Mouse (Mus musculus): ENCODE data around the gene Pid1. TPM values are rescaled to one million over a fixed set of nuclear protein-coding genes. Genes with fewer than 3 reads are reported as not detected.

Gene Pid1
- polyA plus RNA-seq, 1 experiment from 2014 or later = 51.7 TPM

DNA sequence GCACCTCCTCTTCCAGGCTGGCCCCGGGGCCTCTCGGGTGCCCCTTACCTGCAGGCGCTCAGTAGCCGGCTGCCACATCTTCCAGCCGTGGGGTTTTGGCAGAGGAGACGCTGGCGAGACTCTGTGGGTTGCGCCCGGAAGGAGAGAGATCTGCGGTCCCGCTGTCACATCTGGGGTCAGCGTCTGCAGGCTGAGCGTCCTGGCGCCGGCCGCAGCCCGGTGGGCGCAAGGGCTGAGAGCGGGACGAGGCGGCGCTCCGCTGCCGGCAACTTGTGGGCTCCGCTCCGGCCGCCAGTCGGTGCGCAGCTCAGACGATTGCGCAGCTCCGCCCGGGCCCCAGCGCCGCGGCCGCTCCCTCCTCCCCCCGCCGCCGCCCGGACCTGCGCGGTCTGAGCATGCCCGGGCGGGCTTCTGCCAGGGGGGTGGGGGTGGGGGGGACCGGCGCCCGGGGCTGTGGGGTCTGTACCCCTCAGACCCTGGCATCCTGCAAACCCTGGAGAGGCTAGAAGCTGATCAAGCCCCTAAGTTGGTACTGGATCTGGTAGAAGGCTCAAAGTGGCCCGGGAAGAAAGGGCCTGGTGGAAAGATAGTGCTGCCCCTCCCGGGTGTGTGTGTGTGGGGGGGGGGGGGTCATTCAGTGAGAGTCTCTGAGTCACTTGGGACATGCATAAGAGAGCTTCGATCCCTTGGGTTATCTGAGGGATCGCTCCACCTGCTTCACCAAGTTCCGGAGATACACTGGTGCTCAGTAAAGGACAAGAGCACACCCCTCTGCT lies 79.5 kb downstream of the Pid1 start:
- peaks cover 27% of the 10 kb centered on the region for H3K27me3 ChIP-seq (ENCODE audit: insufficient read depth, poor library complexity, severe bottlenecking)
- DNase-seq (ENCODE audit: low spot score) = peak; percentile 66
- H3K36me3 ChIP-seq = no peaks in the 10 kb centered on the region
- no peaks in the 10 kb centered on the region for H3K9me3 ChIP-seq
- H3K4me3 ChIP-seq = peak overlapping the region; percentile 66
- H3K4me1 ChIP-seq (replicated peaks) = peaks cover 15% of the 10 kb centered on the region
- H3K27ac ChIP-seq = peak overlapping the region; percentile 87
- 3% methylated on average over 53 of the region's 53 CpGs for WGBS

DNA sequence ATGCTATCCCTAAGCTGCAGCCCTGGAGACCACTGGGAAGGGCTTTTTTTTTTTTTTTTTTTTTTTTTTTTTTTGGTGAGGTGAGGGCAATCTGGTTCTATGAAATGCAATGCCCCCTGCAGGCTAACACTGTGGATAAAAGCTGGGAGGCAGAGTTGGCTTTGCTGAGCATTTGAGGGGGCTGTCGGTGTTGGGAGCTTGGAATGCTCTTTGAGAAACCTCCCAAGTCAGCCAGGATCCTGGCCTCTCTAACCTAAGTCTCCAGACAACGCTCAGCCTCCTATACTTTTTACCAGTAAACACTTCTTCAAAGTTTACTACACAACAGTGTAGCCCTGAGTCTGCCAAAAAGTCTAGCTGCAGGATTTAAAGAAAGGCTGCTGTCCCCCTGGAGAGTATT lies 80.9 kb downstream of the Pid1 start:
- no peaks in the 10 kb centered on the region for H3K36me3 ChIP-seq
- WGBS = 8% methylated on average over 2 of the region's 2 CpGs
- DNase-seq (ENCODE audit: low spot score) = peak; percentile 18

DNA sequence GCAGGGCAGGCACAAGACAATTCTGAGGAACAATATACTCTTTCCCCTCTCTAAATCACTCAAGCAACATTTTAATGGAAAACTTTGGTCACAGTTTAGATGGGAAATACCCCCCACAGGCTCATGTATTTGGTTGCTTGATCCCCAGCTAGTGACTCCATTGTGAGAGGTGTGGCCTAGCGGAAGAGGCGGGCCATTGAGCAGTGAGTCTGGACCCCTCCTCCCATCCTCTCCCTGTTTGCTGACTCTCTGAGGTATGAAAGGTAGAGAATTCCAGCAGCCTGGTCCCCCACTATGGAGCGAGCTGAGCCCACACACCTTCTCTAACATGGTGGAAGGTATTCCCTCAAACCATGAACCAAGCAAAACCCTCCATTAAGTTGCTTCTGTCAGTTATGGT lies 83.8 kb downstream of the Pid1 start:
- Histone ChIP-seq H3K27ac (no peak overlapping the region), H3K36me3 (no peaks in the 10 kb centered on the region), H3K9me3 (no peaks in the 10 kb centered on the region), H3K4me1 (replicated peaks) (peaks cover 15% of the 10 kb centered on the region), H3K4me3 (no peak overlapping the region), H3K27me3 (ENCODE audit: insufficient read depth, poor library complexity, severe bottlenecking) (peaks cover 20% of the 10 kb centered on the region)
- WGBS = 86% methylated on average over 3 of the region's 3 CpGs
- DNase-seq (ENCODE audit: low spot score) = no peak

More for the DNA sequence above, 80.9 kb downstream of the Pid1 start:
- peaks cover 27% of the 10 kb centered on the region for H3K27me3 ChIP-seq (ENCODE audit: insufficient read depth, poor library complexity, severe bottlenecking)
- peak overlapping the region; percentile 66 for H3K4me3 ChIP-seq
- peaks cover 15% of the 10 kb centered on the region for H3K4me1 ChIP-seq (replicated peaks)
- H3K27ac ChIP-seq = no peak overlapping the region
- H3K9me3 ChIP-seq = no peaks in the 10 kb centered on the region

DNA sequence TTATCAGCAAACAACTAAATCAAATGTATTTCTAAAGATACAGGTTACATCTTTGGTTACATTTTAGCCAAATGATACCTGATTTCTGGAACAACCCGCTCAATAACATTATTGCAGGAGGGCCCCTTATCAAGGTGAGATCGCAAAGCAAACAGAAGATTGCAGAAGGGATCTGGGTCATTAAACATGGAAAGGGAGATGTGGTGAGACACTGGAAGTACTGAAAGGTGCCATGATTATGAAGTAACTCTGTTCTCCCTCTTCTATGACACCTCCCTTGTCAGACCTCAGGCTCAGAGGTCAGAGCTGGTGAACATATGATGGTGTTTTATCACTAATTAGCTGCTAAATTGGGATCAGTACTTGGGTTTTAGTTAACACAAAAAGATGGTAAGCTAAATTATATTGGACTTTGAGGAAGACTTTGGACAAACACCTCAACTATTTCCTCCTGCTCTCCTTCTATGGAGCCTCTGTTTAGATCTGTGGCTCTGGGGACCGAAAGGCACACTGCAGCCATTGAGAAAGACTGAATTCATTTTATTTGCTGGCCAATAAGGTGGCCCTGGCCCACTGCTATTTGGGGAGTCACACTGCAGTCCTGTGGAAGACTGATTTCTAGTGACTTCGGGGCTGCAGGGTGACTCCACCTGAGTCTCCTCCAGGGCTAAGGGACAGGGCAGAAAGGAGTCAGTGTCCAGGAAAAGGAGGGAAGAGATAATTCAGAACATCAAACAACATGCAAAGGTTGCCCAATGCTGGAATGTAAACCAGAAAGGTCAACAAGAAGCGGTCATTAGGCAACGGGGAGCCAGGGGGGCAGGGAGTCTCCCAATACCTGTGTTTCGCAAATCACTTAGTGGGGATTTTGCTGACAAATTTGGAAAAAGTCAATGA lies 85.4 kb downstream of the Pid1 start:
- no peaks in the 10 kb centered on the region for H3K36me3 ChIP-seq
- H3K4me1 ChIP-seq (replicated peaks) = peaks cover 5% of the 10 kb centered on the region
- DNase-seq (ENCODE audit: low spot score) = no peak

DNA sequence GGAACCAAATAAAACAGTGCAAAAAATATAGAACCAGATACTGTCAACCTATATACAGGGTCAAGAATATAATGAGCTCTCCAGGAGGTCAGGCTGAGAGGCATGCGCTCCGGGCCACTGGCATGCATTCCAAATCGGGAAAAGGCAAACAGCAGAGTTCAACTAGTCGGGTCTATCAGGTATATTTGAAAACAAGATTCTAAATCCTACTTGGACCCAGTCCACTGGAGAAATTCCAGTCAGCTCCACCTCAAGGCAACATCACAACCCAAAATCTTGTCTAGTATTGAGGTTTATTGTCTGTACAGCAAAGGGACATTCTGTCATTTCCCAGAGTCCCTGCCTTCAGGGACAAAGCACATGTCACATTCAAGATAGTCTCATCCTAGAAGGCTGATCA lies 91.0 kb downstream of the Pid1 start:
- WGBS = 61% methylated on average over 4 of the region's 4 CpGs

More for the DNA sequence above, 85.4 kb downstream of the Pid1 start:
- Histone ChIP-seq H3K27me3 (ENCODE audit: insufficient read depth, poor library complexity, severe bottlenecking) (peaks cover 11% of the 10 kb centered on the region; the same call in 1 of the 2 replicates), H3K9me3 (no peaks in the 10 kb centered on the region), H3K27ac (no peak overlapping the region), H3K4me3 (no peak overlapping the region)
- 88% methylated on average over 7 of the region's 7 CpGs for WGBS

DNA sequence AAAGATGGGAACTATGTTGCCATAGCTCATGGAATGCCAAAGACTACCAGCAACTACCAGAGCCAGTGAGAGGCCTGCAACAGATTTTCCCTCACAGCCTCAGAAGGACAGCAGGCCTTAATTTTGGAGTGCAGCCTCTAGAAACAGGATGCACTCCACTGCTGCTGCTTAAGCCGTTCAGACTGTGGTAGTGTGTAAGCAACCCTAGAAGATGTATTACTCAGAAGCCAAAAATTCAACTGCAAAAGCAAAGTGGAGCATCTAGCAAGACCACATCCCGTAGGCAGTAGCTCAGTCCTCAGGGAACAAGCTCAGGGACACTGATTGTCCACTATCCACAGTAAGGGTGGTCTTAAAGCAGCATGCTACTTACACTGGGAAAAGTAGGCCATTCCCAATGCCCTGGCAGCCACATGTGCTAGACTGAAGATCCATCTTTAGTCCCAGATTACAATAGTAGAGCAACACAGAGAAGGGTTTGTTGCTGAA lies 92.2 kb downstream of the Pid1 start:
- WGBS = 91% methylated on average over 2 of the region's 2 CpGs
- H3K36me3 ChIP-seq = no peaks in the 10 kb centered on the region

More for the DNA sequence above, 91.0 kb downstream of the Pid1 start:
- Histone ChIP-seq H3K4me3 (no peak overlapping the region), H3K4me1 (replicated peaks) (no peaks in the 10 kb centered on the region), H3K27ac (no peak overlapping the region), H3K36me3 (no peaks in the 10 kb centered on the region), H3K9me3 (no peaks in the 10 kb centered on the region), H3K27me3 (ENCODE audit: insufficient read depth, poor library complexity, severe bottlenecking) (no peaks in the 10 kb centered on the region)
- DNase-seq (ENCODE audit: low spot score) = no peak

DNA sequence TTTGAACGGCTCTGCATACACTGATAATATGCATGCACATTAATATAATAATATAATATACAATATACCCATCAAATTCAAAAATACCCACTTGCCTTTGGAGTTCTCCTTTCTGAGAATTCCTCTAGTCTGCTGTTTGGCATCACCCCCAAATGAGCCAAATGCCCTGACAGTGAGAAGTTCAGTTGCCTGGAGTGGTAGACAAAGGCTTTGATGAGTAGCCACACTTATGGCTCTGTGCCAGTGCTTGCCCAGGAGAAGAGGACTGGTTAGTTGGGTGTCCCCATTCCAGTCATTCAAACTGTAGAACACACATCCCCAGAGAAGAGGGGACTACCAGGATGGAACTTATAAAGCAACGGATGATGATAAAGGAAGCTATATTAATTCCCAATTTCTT lies 106.3 kb downstream of the Pid1 start:
- 90% methylated on average over 2 of the region's 2 CpGs for WGBS
- no peaks in the 10 kb centered on the region for H3K36me3 ChIP-seq
- no peak overlapping the region for H3K27ac ChIP-seq
- H3K9me3 ChIP-seq = no peaks in the 10 kb centered on the region
- H3K4me3 ChIP-seq = no peak overlapping the region
- no peak for DNase-seq (ENCODE audit: low spot score)
- no peaks in the 10 kb centered on the region for H3K27me3 ChIP-seq (ENCODE audit: insufficient read depth, poor library complexity, severe bottlenecking)
- no peaks in the 10 kb centered on the region for H3K4me1 ChIP-seq (replicated peaks)

More for the DNA sequence above, 92.2 kb downstream of the Pid1 start:
- Histone ChIP-seq H3K27ac (no peak overlapping the region), H3K9me3 (no peaks in the 10 kb centered on the region), H3K4me1 (replicated peaks) (no peaks in the 10 kb centered on the region), H3K4me3 (no peak overlapping the region), H3K27me3 (ENCODE audit: insufficient read depth, poor library complexity, severe bottlenecking) (no peaks in the 10 kb centered on the region)
- DNase-seq (ENCODE audit: low spot score) = no peak

DNA sequence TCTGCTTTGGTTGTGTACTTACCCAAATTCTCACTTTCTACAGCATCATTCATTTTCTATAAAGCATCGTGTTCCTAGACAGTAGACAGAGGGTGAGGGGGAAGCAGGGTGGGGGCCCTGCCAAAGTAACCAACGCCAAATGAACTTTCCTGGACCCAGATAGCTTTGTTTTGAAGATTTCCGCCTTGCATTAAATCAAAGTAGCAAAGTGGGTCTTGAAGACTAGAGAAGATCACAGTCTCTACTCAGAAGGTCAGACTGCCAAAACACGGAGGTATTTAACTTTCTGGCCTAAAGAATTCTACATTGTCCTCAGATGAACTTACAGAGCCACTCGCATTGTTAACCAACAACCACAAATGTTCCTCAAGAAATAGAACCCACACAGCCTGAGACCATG lies 109.6 kb downstream of the Pid1 start:
- Histone ChIP-seq H3K36me3 (no peaks in the 10 kb centered on the region), H3K4me1 (replicated peaks) (no peaks in the 10 kb centered on the region), H3K9me3 (no peaks in the 10 kb centered on the region), H3K27me3 (ENCODE audit: insufficient read depth, poor library complexity, severe bottlenecking) (no peaks in the 10 kb centered on the region), H3K4me3 (no peak overlapping the region), H3K27ac (no peak overlapping the region)
- 89% methylated on average over 5 of the region's 5 CpGs for WGBS
- DNase-seq (ENCODE audit: low spot score) = no peak

DNA sequence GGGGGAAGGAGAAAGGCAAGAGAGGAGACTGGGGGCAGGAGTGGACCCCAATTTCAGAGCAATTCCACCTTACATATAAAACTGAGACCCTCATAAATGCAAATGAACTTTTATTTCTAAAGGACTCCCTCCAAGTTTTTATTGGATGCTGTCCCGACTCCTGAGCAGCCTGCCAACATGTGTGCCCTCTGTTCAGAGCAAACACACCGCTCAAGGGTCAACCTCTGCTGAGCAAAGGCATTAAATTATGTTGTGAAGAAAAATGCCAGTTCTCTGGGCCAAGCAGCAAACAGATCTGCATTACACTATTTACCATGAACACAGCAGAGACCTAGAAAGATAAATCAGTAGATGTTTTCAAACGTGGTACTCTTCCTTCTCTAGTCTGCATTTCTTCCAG lies 110.1 kb downstream of the Pid1 start:
- DNase-seq (ENCODE audit: low spot score) = no peak
- WGBS = 67% methylated on average over 3 of the region's 3 CpGs
- no peaks in the 10 kb centered on the region for H3K9me3 ChIP-seq
- no peaks in the 10 kb centered on the region for H3K36me3 ChIP-seq
- no peak overlapping the region for H3K4me3 ChIP-seq
- H3K27ac ChIP-seq = no peak overlapping the region
- H3K4me1 ChIP-seq (replicated peaks) = no peaks in the 10 kb centered on the region
- H3K27me3 ChIP-seq (ENCODE audit: insufficient read depth, poor library complexity, severe bottlenecking) = no peaks in the 10 kb centered on the region

DNA sequence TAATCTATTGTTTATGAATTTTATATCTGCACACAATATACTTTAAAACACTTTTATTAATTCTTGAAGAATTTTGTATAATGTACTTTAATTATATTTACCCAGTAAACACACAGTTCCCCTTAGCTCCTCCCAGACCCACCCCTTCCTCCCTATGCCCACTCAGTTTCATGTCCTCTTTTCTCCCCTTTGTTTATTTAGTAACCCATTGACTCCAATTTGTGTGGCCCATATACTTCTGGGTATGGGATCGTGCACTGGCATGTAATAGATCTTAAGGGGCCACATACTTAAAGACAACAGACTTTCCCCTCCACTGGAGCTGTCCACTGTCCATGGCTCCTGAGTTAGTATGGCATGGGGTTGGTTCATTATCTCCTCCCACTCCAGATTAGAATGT lies 112.8 kb downstream of the Pid1 start:
- DNase-seq (ENCODE audit: low spot score) = no peak
- Histone ChIP-seq H3K4me1 (replicated peaks) (no peaks in the 10 kb centered on the region), H3K9me3 (no peaks in the 10 kb centered on the region), H3K4me3 (no peak overlapping the region), H3K36me3 (no peaks in the 10 kb centered on the region), H3K27me3 (ENCODE audit: insufficient read depth, poor library complexity, severe bottlenecking) (no peaks in the 10 kb centered on the region), H3K27ac (no peak overlapping the region)
- 67% methylated on average over 1 of the region's 1 CpGs for WGBS

DNA sequence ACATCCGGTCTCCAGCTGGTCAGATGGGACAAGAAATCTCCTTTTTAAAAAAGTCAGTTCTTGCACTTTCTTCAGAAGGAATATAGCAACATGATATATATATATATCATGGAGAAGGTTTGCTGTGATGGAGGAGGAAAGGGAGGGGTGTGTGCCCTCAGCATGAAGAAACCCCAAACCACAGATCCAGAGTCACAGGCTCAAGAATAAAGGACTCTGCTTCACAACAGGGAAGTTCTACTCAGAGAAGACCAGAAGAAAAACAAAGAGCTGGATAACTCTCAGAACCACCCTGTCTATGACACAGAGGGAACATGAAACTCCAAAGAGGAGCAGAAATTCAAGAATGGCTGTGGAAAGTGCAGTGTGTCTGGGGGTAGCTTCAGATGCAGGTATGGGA lies 113.2 kb downstream of the Pid1 start:
- Histone ChIP-seq H3K4me3 (no peak overlapping the region), H3K9me3 (no peaks in the 10 kb centered on the region), H3K4me1 (replicated peaks) (no peaks in the 10 kb centered on the region), H3K36me3 (no peaks in the 10 kb centered on the region), H3K27ac (no peak overlapping the region), H3K27me3 (ENCODE audit: insufficient read depth, poor library complexity, severe bottlenecking) (no peaks in the 10 kb centered on the region)
- WGBS = 93% methylated on average over 1 of the region's 1 CpGs
- DNase-seq (ENCODE audit: low spot score) = no peak

DNA sequence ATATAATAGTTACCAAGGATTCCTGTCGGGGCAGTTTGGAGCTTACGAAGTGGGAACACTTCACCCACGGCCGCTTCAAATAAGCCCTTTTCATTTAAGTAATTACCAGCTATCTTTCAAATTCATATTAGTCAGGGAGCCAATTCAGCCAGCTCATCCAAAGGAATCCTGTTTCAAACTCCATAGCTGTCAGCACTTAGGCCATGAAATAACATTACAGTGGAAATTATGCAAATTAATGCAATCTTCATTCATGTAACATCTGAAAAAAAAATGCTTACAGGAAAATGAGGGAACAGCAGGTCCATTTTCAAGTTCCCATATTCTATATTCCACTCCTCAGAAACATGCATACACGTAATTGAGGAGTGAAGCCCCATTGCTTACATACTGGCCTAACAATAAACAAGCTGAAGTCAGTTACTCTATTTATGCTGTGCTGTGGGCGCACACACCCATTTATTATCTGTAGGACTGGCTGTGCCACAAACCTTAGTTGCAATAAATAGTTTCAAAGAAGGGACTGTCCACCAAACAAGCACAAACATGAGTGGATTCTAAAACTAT lies 114.1 kb downstream of the Pid1 start:
- no peaks in the 10 kb centered on the region for H3K9me3 ChIP-seq
- H3K27ac ChIP-seq = no peak overlapping the region
- 79% methylated on average over 6 of the region's 6 CpGs for WGBS
- H3K36me3 ChIP-seq = no peaks in the 10 kb centered on the region
- no peak overlapping the region for H3K4me3 ChIP-seq
- no peaks in the 10 kb centered on the region for H3K4me1 ChIP-seq (replicated peaks)
- no peaks in the 10 kb centered on the region for H3K27me3 ChIP-seq (ENCODE audit: insufficient read depth, poor library complexity, severe bottlenecking)
- no peak for DNase-seq (ENCODE audit: low spot score)

DNA sequence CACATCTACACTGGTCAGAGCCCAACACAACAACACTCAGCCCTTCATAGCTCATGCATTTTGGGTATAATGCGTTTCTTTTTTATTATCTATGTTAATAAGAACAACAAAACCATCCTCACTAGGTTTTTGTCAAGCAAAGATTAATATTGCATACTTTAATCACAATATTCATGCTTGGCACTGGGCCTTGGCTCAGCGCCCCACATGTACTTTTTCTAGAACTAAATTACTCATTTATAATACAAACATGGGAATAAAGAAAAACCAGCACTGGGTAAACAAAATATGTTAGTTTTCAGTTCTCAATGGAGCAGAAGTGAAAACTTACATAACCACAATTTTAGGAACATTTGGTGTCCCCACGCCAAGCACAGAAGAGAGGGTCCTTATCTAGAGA lies 116.9 kb downstream of the Pid1 start:
- no peaks in the 10 kb centered on the region for H3K9me3 ChIP-seq
- H3K4me1 ChIP-seq (replicated peaks) = no peaks in the 10 kb centered on the region
- H3K36me3 ChIP-seq = no peaks in the 10 kb centered on the region
- no peak overlapping the region for H3K27ac ChIP-seq
- no peak for DNase-seq (ENCODE audit: low spot score)
- H3K4me3 ChIP-seq = no peak overlapping the region
- no peaks in the 10 kb centered on the region for H3K27me3 ChIP-seq (ENCODE audit: insufficient read depth, poor library complexity, severe bottlenecking)
- WGBS = 84% methylated on average over 3 of the region's 3 CpGs
